Mouse (Mus musculus) adrenal gland, postnatal 36 days (tissue): ENCODE measurements at regions not wholly inside any gene's neighbourhood (a gene's known extent, or its start where the extent isn't known, plus 50 kb on each side); places are given as distances from the start of the nearest gene placed in this dataset. TPM values are rescaled to one million over a fixed set of nuclear protein-coding genes. Genes with fewer than 3 reads are reported as not detected.

Experiments used
- DNase-seq, 2 experiments: peaks; one replicate each; pipeline ENCODE4 v3.0.0; 2021; ENCODE audit warnings: mixed read lengths in 1 of 2
- microRNA-seq: library from miRNA; unstranded; fragments of <30 nt; microRNA quantifications from one replicate; pipeline ENCODE4 v1.2.0, GENCODE M21; 2021

DNA sequence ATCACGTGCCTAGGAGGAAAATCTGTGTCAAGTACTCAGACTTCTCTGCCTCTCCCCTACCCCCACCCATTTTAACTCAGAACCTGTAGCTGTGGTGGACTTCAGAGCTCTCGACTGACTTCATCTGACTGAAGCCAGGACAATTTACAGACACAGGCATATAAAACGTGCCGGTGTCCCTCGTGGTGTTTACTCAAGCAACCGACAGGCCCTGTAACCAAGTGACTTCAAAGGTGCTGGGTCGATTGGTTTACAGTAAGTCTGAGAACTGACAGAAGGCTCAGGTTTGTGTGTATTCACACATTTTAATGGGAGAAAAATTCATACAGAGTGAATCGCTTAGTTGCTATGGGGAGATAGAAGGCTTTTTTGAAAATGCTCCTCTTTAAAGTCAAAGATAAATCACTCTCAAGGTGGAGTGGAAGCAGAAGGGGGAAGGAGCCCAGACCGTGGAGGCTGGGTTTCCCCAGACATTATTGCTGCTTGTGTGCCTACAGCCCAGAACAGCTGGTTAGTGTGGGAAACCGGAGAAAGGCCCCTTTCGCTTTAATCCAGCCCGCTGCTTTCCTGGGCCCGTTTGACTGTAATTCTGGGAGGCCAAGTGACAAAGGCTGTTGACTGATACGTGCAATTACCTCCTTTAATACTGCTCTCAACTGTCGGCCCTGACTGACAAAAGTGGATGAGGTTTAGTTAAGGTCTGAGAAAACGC lies 218.6 kb downstream of the Sox2 start:
- DNase-seq, result no peak

DNA sequence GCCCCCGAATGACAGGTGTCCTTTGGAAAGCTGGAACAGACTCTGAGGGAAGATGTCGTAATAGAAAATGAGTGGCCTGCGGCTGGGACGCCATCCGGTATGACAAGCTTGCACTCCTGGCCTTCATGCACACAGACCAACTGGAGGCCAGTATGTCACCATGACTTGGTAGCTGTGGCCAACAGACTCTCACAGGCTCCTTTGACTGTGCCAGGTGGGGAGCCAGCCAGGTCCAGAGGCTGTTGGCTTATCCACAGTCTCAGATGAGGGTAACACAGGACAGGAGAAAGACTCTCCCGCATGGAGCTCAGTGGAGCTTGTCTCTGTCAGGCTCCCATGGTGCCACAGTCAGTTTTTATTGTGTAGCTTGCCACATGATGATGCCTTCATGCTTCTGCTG lies 219.7 kb downstream of the Sox2 start:
- no peak for DNase-seq

DNA sequence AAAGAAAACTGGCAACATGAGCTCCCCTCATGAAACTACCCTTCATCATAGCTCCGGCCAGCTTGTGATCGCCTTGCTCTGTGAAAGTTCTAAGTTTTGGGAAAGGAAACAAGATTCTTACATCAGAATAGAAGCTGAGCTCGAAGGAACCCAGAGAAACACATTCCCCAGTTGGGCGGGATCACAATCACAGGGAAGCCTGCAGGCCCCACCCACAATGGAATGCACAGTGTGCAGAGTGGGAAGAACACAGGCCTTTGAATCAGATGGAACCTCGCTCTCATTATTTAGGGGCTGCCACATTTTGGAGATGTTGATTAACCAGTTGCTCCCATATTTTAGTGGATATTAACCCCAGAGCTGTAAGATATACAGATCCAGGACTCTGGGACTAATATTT lies 234.9 kb downstream of the Sox2 start:
- no peak for DNase-seq

DNA sequence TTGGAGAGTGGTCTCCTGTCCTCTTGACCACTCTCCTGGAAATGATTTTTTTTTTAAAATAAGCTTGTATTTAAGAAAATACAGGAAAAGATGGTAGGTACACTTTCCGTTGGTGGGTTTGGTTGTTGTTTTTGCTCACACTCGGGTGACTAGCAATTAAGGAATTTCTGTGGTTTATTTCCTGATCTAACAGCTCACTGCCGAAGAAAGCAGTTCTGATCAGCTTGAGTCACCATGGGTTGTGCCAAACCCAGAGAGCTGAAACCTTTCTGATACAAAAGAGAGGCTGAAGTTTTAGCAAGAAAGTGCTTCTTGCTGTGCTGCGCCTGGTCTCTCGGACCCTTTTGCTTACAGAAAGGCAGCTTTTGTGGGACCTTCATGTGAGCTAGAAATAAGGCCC lies 243.2 kb downstream of the Sox2 start:
- no peak for DNase-seq

DNA sequence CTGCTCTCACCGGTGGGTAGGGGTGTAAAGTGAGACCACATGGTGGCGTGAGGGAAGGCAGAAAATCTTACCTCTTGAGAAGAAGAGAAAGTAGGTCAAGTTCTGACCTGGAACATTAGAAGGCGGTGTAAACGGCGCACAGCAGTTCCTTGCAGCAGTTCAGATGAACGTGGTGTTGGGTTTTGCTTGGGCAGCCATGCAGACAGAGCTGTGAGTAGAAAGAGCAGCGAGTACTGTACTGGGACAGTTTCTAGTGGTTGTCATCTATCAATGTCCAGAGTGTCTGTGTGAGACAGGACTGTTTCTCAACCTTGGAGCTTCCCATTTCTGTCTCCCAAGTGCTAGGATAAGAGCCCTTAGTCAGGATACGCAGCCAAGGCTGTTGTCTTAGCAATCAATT lies 252.9 kb downstream of the Sox2 start:
- no peak for DNase-seq

DNA sequence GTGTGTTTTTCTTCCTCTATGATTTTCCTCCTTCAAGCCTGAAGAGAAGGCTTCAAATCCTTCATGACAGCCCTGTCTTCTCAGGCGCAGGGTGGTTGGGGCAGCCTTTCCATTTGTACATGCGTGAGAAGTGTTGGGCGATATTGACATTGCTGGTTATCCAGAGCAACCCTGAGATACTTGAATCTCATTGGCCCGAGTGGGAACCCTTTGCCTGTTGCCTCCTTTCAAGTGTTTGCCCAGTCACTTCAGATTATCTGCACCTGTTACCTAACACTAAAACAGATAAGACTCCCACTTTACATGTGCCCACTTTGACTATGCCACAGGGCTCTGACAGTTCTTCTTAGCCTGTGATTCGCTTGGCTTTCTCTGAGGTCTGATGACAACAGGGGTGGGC lies 258.3 kb downstream of the Sox2 start:
- DNase-seq, result no peak

DNA sequence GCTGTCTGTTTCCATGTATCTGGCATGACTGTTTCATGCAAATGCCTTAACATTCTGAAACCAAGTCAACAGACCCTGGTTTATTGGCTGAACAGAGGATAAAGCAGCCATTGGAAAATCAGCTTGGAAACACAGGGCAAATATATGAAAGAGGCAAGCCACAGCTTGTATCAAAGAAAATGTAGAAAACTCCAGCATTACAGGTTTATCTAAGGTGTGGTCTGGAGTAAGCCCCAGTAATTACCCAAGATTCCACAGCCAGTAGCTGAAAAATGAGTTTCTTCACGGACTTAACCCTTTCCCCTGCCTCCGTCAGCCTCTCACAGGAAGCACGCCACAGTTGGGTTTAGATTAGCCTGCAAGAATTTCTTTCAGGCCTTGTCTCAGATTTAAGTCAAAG lies 259.1 kb downstream of the Sox2 start:
- DNase-seq, result no peak

DNA sequence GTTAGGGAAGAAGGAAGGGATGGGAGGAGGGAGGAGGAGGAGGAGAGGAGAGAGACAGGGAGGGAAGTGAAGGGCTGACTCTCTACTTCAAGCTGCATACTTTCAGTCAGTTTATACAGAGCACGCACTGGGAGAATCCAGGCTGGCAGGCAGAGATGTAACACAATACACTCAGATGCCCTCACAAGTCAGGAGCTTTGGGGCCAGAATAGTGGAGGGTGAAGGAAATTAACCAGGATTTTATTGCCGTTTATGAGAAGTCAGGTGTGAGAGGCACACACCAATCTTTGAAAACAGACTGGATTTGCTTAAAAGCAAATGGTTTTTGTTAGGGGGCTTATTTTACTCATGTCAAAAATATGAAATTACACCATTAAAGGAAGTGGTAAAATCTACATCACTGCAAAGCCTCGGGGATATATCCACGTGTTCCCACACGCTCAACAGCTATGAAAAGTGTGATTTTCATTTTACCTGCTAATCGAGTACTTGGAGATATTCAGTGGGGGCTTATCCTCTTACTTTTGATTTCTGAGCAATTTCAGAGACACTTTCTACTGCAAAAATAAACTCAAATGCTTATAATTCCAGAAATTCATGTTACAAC lies 268.2 kb downstream of the Sox2 start:
- DNase-seq, result no peak

DNA sequence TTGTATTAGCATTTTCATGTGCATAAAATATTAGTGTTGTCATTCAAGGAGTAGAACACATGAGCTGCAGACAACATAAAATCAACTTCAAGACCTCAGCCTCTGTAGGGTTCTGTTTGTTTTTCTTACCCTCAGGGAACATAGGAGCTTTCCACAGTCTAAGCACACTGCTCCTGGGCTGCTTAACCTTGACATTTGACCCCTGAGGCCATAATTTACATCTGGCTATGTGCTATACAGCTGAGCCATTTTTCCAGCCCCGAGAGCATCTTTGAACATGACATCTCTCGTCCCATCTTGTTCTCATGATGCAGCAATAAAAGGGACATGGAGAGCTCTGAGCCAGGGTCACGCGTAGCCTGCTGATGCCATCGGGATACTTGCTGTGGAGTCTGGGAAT lies 270.3 kb downstream of the Sox2 start:
- no peak for DNase-seq

DNA sequence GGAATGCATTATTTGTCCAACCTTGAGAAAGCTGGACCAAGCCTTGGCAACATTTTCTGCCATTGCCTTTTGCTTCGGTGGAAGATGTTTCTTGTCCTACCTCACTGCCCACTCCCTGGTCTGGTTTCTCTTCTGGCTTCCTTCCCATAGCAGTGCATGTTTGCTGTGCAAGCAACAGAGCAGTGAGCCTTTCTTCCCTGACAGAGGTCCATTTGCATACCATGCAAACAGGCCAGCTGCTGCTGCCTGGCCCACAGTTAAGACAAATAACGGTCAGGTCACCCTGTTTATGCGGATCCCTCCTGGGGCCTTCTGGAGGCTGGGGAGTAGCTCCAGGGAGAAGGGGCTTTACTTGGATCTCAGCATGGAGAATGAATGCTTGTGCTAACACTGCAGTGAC lies 299.7 kb downstream of the Sox2 start:
- no peak for DNase-seq

DNA sequence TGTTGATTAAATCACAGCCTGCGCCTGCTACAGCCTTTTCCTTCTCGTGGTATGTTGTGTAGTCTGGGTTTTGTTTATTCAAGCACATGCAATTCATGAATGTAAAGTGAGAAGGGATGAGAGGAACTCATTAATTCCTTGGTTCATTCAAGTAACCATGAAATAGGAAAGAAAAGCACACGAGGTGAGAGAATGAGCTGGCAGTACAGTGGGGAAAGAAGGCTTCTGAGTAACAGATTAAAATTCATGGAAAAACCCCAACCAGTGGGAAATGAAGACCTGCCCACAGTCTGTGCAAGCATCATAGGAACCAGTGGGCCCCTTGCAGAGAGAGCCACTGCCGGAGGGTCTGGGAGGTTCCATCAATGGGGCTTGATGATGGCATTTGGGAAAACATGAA lies 306.0 kb downstream of the Sox2 start:
- DNase-seq, result no peak

DNA sequence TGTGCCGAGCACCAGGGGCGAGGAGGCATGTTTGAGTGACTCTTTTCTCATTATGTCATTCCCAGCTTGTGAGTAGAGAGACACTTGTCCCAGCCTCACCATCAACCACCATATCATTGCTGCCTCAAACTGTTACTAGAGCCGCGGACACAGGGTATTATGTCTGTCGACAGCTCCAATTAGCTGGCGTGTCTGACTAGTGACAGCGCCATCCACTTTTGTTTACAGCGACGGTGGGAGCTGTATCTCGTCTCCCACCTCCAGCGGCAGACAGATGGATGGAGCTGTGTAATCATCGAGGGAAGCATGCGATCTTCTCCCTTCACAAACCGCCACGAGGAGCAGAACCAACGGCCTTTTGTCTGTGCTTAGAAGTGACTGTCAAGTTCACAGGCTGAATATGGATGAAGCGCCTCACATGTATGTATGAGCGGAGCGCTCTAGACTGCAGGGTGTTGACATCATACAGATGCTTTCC lies 308.9 kb downstream of the Sox2 start:
- no peak for DNase-seq

DNA sequence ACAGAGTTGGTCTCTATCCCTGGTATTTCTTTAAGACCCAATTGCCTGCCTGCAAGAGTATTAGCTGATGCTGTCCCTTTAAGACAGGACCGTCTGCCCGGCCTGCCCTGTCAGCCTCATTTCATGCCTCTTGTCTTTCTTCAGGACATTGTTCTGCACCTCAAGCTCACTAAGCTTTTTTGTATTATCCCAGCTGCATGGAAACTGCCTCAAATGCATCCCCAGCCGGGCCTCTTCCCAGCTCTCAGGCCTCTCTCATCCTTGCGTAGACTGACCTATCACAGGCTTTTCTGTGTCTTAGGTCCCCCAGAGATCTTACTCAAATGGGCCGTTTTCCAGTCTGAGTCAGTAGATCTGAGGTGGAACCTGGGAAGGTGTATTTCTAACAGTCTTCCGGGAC lies 316.2 kb downstream of the Sox2 start:
- no peak for DNase-seq

DNA sequence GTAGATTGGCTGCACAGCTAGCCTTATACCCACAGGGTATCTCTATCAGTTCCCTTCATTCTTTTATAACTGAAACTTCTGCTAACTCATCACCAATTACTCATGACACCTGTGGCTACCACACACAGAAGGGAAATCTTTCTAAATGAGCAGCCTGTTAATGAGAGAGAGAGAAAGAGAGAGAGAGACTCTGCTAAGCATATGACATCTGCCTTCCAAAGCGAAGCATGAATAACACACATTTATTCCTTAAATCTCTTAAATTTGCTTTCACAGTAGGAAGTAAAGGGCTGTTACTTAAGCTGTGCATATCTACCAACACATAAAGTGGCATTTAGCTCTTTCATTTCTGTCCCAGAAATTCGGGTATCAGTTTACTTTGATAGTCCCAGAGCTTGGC lies 317.7 kb downstream of the Sox2 start:
- no peak for DNase-seq

DNA sequence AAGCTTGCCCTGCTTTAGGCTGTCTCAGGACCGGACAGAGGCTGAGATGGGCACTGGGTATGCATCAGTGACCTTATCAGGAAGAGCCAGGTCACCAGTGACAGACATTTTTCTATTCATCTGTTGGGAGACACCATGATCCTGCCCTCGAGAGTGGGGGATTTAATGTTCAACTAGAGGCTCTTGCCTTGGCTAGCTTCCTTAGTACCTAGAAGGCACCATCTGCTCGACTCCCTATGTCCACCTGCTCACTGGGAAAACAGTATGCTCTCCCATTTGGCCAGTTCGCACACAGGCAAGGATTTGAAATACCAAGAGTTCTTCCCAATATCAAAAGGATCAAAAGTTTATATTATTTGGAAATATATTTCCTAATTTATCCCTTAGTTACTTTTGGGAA lies 321.3 kb downstream of the Sox2 start:
- DNase-seq, result no peak

DNA sequence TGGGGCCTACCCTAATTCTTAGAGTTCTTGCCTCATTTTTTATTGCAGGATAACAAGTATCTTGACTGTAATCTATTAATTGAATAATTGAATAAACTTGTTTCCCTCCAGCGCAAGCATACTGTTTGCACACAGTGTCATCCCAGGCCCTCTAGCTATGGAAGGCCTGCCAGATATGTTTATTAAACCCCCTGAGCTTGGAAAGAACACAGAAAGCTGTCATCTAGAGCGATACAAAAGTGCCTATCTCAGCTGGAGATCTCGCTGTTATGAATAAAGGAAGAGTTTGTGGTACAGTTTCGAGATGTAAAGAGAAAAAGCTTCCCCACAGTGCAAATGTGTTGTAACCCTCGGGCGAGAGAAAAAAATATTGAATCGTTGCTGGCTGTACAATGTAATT lies 324.2 kb downstream of the Sox2 start:
- DNase-seq, result no peak

Small RNA genes in the stretch of these regions (microRNA-seq; reads per million reads assigned to microRNA genes)
- gene Mir6378, result not detected
